Mouse (Mus musculus): ENCODE data around the gene Tfip11. TPM values are rescaled to one million over a fixed set of nuclear protein-coding genes. Genes with fewer than 3 reads are reported as not detected.

The Tfip11 gene
- total and polyA plus RNA-seq, 3 experiments, result 8.8 to 28.6 (median 23.8) TPM

DNA sequence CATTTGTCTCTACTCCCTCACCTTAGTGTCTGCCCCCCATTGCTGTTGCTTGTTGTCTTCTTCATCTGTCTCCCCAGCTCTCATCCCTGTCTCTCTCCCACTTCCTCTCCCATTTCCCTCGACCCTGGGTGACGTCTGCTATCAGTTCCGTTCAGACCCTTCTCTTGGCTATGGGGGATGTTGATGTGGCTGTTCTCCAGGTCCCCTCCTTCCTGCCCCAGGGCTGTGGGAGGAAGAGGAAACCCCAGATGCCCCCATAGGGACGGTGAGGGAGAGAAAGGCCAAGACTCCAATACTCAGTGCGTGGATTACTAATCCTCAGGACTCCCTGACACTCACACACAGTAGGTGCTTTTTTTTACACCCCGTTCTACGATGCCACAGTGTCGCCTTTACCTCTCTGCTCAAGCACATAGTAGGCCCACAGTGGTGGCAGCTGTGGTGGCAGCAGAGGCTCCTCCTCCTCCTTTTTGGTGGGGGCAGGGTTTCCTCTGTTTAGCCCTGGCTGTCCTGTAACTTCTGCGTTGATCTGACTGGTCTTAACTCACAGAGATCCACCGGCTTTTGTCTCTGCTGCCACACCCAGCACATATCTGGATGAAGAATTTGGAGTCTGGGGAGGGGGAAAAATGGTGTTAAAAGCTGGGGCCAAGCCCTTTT, 42.5 kb upstream of the Tfip11 start:
- DNase-seq (ENCODE audit: extremely low read depth), result no peak
- H3K79me2 ChIP-seq (replicated peaks; ENCODE audit: control insufficient read depth, extremely low read depth, insufficient read depth, poor library complexity, severe bottlenecking), result no peaks in the 10 kb centered on the region
- H3K4me1 ChIP-seq (ENCODE audit: control insufficient read depth in 1 of 2, insufficient read depth in 2 of 2), result peaks cover 36 to 76% of the 10 kb centered on the region in 2 experiments
- no peak overlapping the region for H3K4me2 ChIP-seq (ENCODE audit: insufficient read depth, low read depth, poor library complexity, severe bottlenecking)
- H3K36me3 ChIP-seq (replicated peaks in 1 of 2; ENCODE audit: control insufficient read depth in 1 of 2, insufficient read depth in 1 of 2, low read length in 1 of 2), result peaks cover 0 to 16% of the 10 kb centered on the region in 2 experiments
- TF ChIP-seq ZKSCAN1 (IDR thresholded peaks at IDR 0.05; ENCODE audit: borderline replicate concordance, low read depth, low read length) (peak; percentile 82), POLR2A (IDR thresholded peaks at IDR 0.05; ENCODE audit: low read depth, low read length) (no peak), MYC (IDR thresholded peaks at IDR 0.05; ENCODE audit: low read depth, low read length) (no peak)
- H3K27me3 ChIP-seq (replicated peaks), result no peaks in the 10 kb centered on the region
- H3K9ac ChIP-seq (ENCODE audit: insufficient read depth, low read depth), result no peak overlapping the region
- in situ Hi-C loops (cut with MboI; ENCODE audit: low pct_ligation_motif_present, low pct_unique_long_range_greater_than_20kb, low sequenced_read_pairs) (no loop called here), dilution Hi-C loops (cut with MboI; ENCODE audit: extremely low pct_ligation_motif_present, extremely low pct_unique_long_range_greater_than_20kb, low sequenced_read_pairs) (no loop called here)
- H3K4me3 ChIP-seq (replicated peaks in 1 of 3; ENCODE audit: low read depth in 2 of 3, low read length in 2 of 3, poor library complexity in 1 of 3), result no peak overlapping the region
- no peak overlapping the region for H3K27ac ChIP-seq (ENCODE audit: insufficient read depth, low read depth)
- no peaks in the 10 kb centered on the region for H3K9me3 ChIP-seq (replicated peaks; ENCODE audit: low read length)

- TF ChIP-seq GABPA (IDR thresholded peaks at IDR 0.05; ENCODE audit: insufficient replicate concordance, low read depth, low read length) (no peak), BHLHE40 (IDR thresholded peaks at IDR 0.05; ENCODE audit: low read depth, low read length) (no peak), MEF2A (IDR thresholded peaks at IDR 0.05; ENCODE audit: borderline replicate concordance, low read depth, low read length) (no peak), MYC (IDR thresholded peaks at IDR 0.05; ENCODE audit: low read depth, low read length) (no peak), POLR2AphosphoS2 (IDR thresholded peaks at IDR 0.05; ENCODE audit: low read depth, low read length) (no peak), JUN (IDR thresholded peaks at IDR 0.05; ENCODE audit: insufficient read depth, low read depth, low read length) (no peak), IRF4 (IDR thresholded peaks at IDR 0.05; ENCODE audit: low read depth, low read length) (no peak)
- Histone ChIP-seq H3K4me2 (ENCODE audit: insufficient read depth, low read depth, poor library complexity, severe bottlenecking) (no peak overlapping the region), H3K27ac (ENCODE audit: insufficient read depth, low read depth) (no peak overlapping the region), H3K9me3 (replicated peaks; ENCODE audit: low read length) (no peaks in the 10 kb centered on the region), H3K4me1 (ENCODE audit: control insufficient read depth in 1 of 2, insufficient read depth in 2 of 2) (peaks cover 32 to 71% of the 10 kb centered on the region in 2 experiments), H3K9ac (ENCODE audit: insufficient read depth, low read depth) (no peak overlapping the region), H3K36me3 (replicated peaks in 1 of 2; ENCODE audit: control insufficient read depth in 1 of 2, insufficient read depth in 1 of 2, low read length in 1 of 2) (peaks cover 0 to 16% of the 10 kb centered on the region in 2 experiments), H3K27me3 (replicated peaks) (no peaks in the 10 kb centered on the region), H3K4me3 (replicated peaks in 1 of 3; ENCODE audit: low read depth in 2 of 3, low read length in 2 of 3, poor library complexity in 1 of 3) (no peak overlapping the region), H3K79me2 (replicated peaks; ENCODE audit: control insufficient read depth, extremely low read depth, insufficient read depth, poor library complexity, severe bottlenecking) (no peaks in the 10 kb centered on the region)
- in situ Hi-C loops (cut with MboI; ENCODE audit: low pct_ligation_motif_present, low pct_unique_long_range_greater_than_20kb, low sequenced_read_pairs) (no loop called here), dilution Hi-C loops (cut with MboI; ENCODE audit: extremely low pct_ligation_motif_present, extremely low pct_unique_long_range_greater_than_20kb, low sequenced_read_pairs) (no loop called here)
- DNase-seq (ENCODE audit: extremely low read depth), result no peak
Observed at GRCm38 (mm10) chr5:112284203-112284582, 42.0 kb upstream of the Tfip11 start.

GRCm38 (mm10) chr5:112285548-112286085, 40.5 kb upstream of the Tfip11 start:
- Histone ChIP-seq H3K4me2 (ENCODE audit: insufficient read depth, low read depth, poor library complexity, severe bottlenecking) (no peak overlapping the region), H3K36me3 (replicated peaks in 1 of 2; ENCODE audit: control insufficient read depth in 1 of 2, insufficient read depth in 1 of 2, low read length in 1 of 2) (peaks cover 0 to 22% of the 10 kb centered on the region in 2 experiments), H3K27me3 (replicated peaks) (no peaks in the 10 kb centered on the region), H3K9ac (ENCODE audit: insufficient read depth, low read depth) (no peak overlapping the region), H3K4me3 (replicated peaks in 1 of 3; ENCODE audit: low read depth in 2 of 3, low read length in 2 of 3, poor library complexity in 1 of 3) (no peak overlapping the region), H3K79me2 (replicated peaks; ENCODE audit: control insufficient read depth, extremely low read depth, insufficient read depth, poor library complexity, severe bottlenecking) (no peaks in the 10 kb centered on the region), H3K9me3 (replicated peaks; ENCODE audit: low read length) (no peaks in the 10 kb centered on the region), H3K27ac (ENCODE audit: insufficient read depth, low read depth) (no peak overlapping the region), H3K4me1 (ENCODE audit: control insufficient read depth in 1 of 2, insufficient read depth in 2 of 2) (peaks cover 25 to 58% of the 10 kb centered on the region in 2 experiments)
- in situ Hi-C loops (cut with MboI; ENCODE audit: low pct_ligation_motif_present, low pct_unique_long_range_greater_than_20kb, low sequenced_read_pairs) (no loop called here), dilution Hi-C loops (cut with MboI; ENCODE audit: extremely low pct_ligation_motif_present, extremely low pct_unique_long_range_greater_than_20kb, low sequenced_read_pairs) (no loop called here)
- DNase-seq (ENCODE audit: extremely low read depth), result no peak
- TF ChIP-seq GABPA (IDR thresholded peaks at IDR 0.05; ENCODE audit: insufficient replicate concordance, low read depth, low read length) (no peak), ZC3H11A (IDR thresholded peaks at IDR 0.05; ENCODE audit: low read depth, low read length) (no peak), MYC (IDR thresholded peaks at IDR 0.05; ENCODE audit: low read depth, low read length) (no peak), ELF1 (IDR thresholded peaks at IDR 0.05; ENCODE audit: low read depth, low read length) (no peak), IRF4 (IDR thresholded peaks at IDR 0.05; ENCODE audit: low read depth, low read length) (no peak), SIN3A (IDR thresholded peaks at IDR 0.05; ENCODE audit: low read length) (no peak), MXI1 (IDR thresholded peaks at IDR 0.05; ENCODE audit: low read depth, low read length) (no peak), PAX5 (IDR thresholded peaks at IDR 0.05; ENCODE audit: low read length) (no peak), MAX (IDR thresholded peaks at IDR 0.05; ENCODE audit: low read length) (no peak), JUN (IDR thresholded peaks at IDR 0.05; ENCODE audit: insufficient read depth, low read depth, low read length) (no peak), POLR2A (IDR thresholded peaks at IDR 0.05; ENCODE audit: low read depth, low read length) (no peak)

Data from CH12.LX (cell line).